Mouse (Mus musculus): ENCODE results near the gene Cdc42se1.

Cdc42se1 gene

GRCm38 (mm10) chr3:95224295-95224694, 4.2 kb upstream of the Cdc42se1 start:
- DNase-seq = peak; percentile 58 to 67

- DNase-seq = no peak
Measured at GRCm38 (mm10) chr3:95227214-95227613, 1.3 kb upstream of the Cdc42se1 start.

GRCm38 (mm10) chr3:95228894-95229780, 605 bp downstream of the Cdc42se1 start:
- peak; percentile 63 to 75 for DNase-seq

GRCm38 (mm10) chr3:95229781-95230494, 1.4 kb downstream of the Cdc42se1 start:
- DNase-seq = peak; percentile 58 to 69

GRCm38 (mm10) chr3:95230495-95231297, 2.2 kb downstream of the Cdc42se1 start:
- DNase-seq = peak in 1 of 2 experiments; percentile 59

- DNase-seq = peak in 1 of 2 experiments; percentile 48
Measured at GRCm38 (mm10) chr3:95231298-95232221, 3.0 kb downstream of the Cdc42se1 start, which contains the start of gene Mllt11. TSS of gene Mllt11 (minus strand) at chr3:95232171.

- peak in 1 of 2 experiments; percentile 41 for DNase-seq
Measured at GRCm38 (mm10) chr3:95232771-95233170, 4.2 kb downstream of the Cdc42se1 start.

- DNase-seq = peak in 1 of 2 experiments; percentile 43
Measured at GRCm38 (mm10) chr3:95233303-95233980, 4.9 kb downstream of the Cdc42se1 start.

- no peak for DNase-seq
Measured at GRCm38 (mm10) chr3:95235386-95236301, 7.1 kb downstream of the Cdc42se1 start.

- DNase-seq = no peak
Measured at GRCm38 (mm10) chr3:95237541-95238099, 9.1 kb downstream of the Cdc42se1 start.

- no peak for DNase-seq
Measured at GRCm38 (mm10) chr3:95239022-95239421, 10.5 kb downstream of the Cdc42se1 start.

GRCm38 (mm10) chr3:95239971-95240370, 11.4 kb downstream of the Cdc42se1 start:
- DNase-seq = no peak

- peak in 1 of 2 experiments; percentile 37 for DNase-seq
Measured at GRCm38 (mm10) chr3:95240900-95241299, 12.4 kb downstream of the Cdc42se1 start.

GRCm38 (mm10) chr3:95241498-95241897, 13.0 kb downstream of the Cdc42se1 start, which contains the start of gene Gm128:
TSS of gene Gm128 (minus strand) at chr3:95241598.
- DNase-seq = no peak

GRCm38 (mm10) chr3:95243086-95243485, 14.6 kb downstream of the Cdc42se1 start:
- no peak for DNase-seq

- DNase-seq = peak; percentile 42 to 43
Measured at GRCm38 (mm10) chr3:95246465-95247231, 18.1 kb downstream of the Cdc42se1 start.

GRCm38 (mm10) chr3:95247660-95248336, 19.3 kb downstream of the Cdc42se1 start:
- DNase-seq = no peak

GRCm38 (mm10) chr3:95250361-95250760, 21.8 kb downstream of the Cdc42se1 start:
- no peak for DNase-seq
